Mouse (Mus musculus) subcutaneous adipose tissue, adult 2 months (tissue): ENCODE data around the gene Bcl9l. TPM values are rescaled to one million over a fixed set of nuclear protein-coding genes. Genes with fewer than 3 reads are reported as not detected.

Source experiments
- polyA plus RNA-seq: library from polyadenylated mRNA; depleted of rRNA; stranded (reverse); fragments of >200 nt; gene quantifications from 2 replicates; pipeline ENCODE4 v1.2.3, GENCODE M21; 2012; ENCODE audit warnings: low replicate concordance; rRNA removed

Bcl9l gene
- polyA plus RNA-seq, result 41.1 and 47.8 TPM in 2 replicates

GRCm38 (mm10) chr9:44482552-44482951 is at the start of gene Bcl9l:
Gene Bcl9l, plus strand, starts transcription at chr9:44482825.

GRCm38 (mm10) chr9:44440961-44441360 is 41.7 kb upstream of the Bcl9l start, which contains the start of gene Foxr1:
Gene Foxr1, minus strand, starts transcription at chr9:44441136.

GRCm38 (mm10) chr9:44454891-44455220 is 27.8 kb upstream of the Bcl9l start, which contains the start of gene Upk2:
Gene Upk2, minus strand, starts transcription at chr9:44454976.

Other genes starting within 250 kb of the Bcl9l start
- gene Cbl, start 248.8 kb upstream of the Bcl9l start, polyA plus RNA-seq, result 11.5 and 18.6 TPM in 2 replicates
- gene Ccdc153, start 242.1 kb upstream of the Bcl9l start, polyA plus RNA-seq, result not detected in 2 replicates
- gene Pdzd3, start 231.4 kb upstream of the Bcl9l start, polyA plus RNA-seq, result 0.10 and 0.13 TPM in 2 replicates
- gene Nlrx1, start 214.2 kb upstream of the Bcl9l start, polyA plus RNA-seq, result 23.7 and 26.2 TPM in 2 replicates
- gene Abcg4, start 194.2 kb upstream of the Bcl9l start, polyA plus RNA-seq, result 4.6 and 20.7 TPM in 2 replicates
- gene Hinfp, start 177.2 kb upstream of the Bcl9l start, polyA plus RNA-seq, result 27.2 and 45.3 TPM in 2 replicates
- 64.0 and 72.6 TPM in 2 replicates for gene C2cd2l, start 162.5 kb upstream of the Bcl9l start, polyA plus RNA-seq
- 71.2 and 80.6 TPM in 2 replicates for gene Dpagt1, start 156.8 kb upstream of the Bcl9l start, polyA plus RNA-seq
- 28.0 and 118 TPM in 2 replicates for gene H2afx, start 148.1 kb upstream of the Bcl9l start, polyA plus RNA-seq
- gene Hmbs, start 138.6 kb upstream of the Bcl9l start, polyA plus RNA-seq, result 62.0 and 66.6 TPM in 2 replicates
- gene Vps11, start 121.2 kb upstream of the Bcl9l start, polyA plus RNA-seq, result 35.6 and 39.4 TPM in 2 replicates
- 32.6 and 83.1 TPM in 2 replicates for gene Hyou1, start 103.3 kb upstream of the Bcl9l start, polyA plus RNA-seq
- gene Slc37a4, start 86.0 kb upstream of the Bcl9l start, polyA plus RNA-seq, result 35.9 and 39.9 TPM in 2 replicates
- gene Rps25, start 75.7 kb upstream of the Bcl9l start, polyA plus RNA-seq, result 174 and 399 TPM in 2 replicates
- gene Trappc4, start 75.2 kb upstream of the Bcl9l start, polyA plus RNA-seq, result 73.4 and 120 TPM in 2 replicates
- gene Ccdc84, start 64.3 kb upstream of the Bcl9l start, polyA plus RNA-seq, result 26.8 and 28.5 TPM in 2 replicates
- not detected in 2 replicates for gene Foxr1, start 41.7 kb upstream of the Bcl9l start, polyA plus RNA-seq
- gene Upk2, start 27.8 kb upstream of the Bcl9l start, polyA plus RNA-seq, result 0.14 and 5.6 TPM in 2 replicates
- gene Cxcr5, start 79.1 kb downstream of the Bcl9l start, polyA plus RNA-seq, result 0.24 and 0.46 TPM in 2 replicates
- 24.7 and 33.1 TPM in 2 replicates for gene Ddx6, start 122.1 kb downstream of the Bcl9l start, polyA plus RNA-seq
- not detected in 2 replicates for gene Treh, start 190.4 kb downstream of the Bcl9l start, polyA plus RNA-seq